Mouse (Mus musculus) kidney, adult 2 months (tissue): ENCODE data around the gene Serpind1.

ENCODE experiments used
- CTCF ChIP-seq: fragments of 200-500 bp; conservative IDR thresholded peaks from 2 replicates; pipeline ENCODE4 v1.5.1; 2011; ENCODE audit warnings: low read depth, mild to moderate bottlenecking, control low read depth, low read length, moderate library complexity, mixed read lengths; ENCODE audit not compliant: insufficient read depth, insufficient read length
- POLR2A ChIP-seq: fragments of 200-500 bp; IDR thresholded peaks from one replicate; pipeline ENCODE4 v1.6.1; 2011; ENCODE audit warnings: low read depth, low read length, control low read depth

DNA sequence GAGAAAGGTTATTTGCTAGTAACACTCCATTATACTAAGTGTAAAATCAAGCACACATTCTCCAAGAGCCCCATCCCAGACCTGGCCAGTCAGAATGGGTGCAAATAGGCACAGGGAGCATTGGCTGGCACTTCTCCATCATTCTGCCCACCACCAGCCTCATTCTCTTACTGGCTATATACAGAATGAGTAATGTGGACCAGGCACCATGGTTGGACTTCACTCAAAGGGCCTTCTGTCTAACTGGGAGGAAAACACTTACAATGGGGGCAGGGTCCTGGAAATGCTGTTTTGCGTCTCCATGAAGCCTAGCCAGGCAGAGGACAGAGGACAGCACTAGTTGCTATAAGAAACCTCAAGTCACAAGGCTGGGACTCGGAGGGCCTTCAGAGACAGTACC lies 5.1 kb upstream of the Serpind1 start:
- no peak for TF ChIP-seq CTCF
- TF ChIP-seq POLR2A = no peak
